Mouse (Mus musculus): ENCODE data around the gene Zc3h4.
"Not testable (repeated sequence)": the region's sequence is repeated elsewhere in the genome, so short reads cannot be mapped to it uniquely, and the experiment has no call there.

The Zc3h4 gene

DNA sequence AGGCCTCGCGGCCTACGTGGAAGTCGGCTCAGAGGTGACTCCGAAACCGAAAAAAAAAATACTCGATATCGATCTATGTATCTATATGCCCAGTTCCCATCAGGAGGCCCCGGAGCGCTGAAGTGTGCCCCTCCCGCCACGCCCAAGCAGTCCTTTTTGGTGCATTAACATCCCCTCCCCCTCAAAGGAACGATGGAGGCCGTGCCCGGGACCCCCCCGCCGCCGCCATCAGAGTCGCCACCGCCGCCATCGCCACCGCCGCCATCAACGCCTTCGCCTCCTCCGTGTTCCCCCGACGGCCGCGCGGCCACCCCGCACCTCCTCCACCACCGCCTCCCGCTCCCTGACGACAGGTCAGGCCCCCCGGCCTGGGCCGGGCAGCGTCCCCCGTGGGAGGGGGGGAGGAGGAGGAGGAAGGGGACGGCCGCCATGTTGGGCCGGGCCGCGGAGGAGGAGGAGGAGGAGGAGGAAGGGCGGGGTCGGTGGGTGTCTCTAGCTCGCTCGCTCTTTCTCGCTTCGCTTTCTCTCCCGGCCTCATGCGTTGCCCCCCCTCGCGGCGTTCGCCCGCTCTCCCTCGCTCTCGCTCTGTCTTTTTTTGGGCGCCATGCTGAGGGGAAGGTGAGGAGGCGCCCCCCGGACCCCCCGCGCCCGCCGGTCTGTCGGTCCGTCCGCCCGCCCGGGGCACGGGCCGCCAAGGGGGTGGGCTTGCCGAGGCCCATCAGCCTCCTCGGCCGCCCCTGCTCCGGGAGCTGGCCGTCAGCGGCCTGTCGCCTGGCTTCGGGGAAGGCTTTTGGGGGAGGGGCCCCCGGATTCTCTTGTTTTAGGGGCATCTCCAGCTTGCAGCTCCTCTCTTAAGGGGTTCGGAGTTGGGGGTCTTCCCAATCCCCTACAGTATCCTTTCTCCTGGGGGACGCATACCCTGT lies at the start of gene Zc3h4:
Gene Zc3h4 (plus strand): TSS at position 222 of the 923 bp plus-strand sequence.
- DNase-seq (ENCODE audit: low read depth, low spot score), result peak; percentile 81

DNA sequence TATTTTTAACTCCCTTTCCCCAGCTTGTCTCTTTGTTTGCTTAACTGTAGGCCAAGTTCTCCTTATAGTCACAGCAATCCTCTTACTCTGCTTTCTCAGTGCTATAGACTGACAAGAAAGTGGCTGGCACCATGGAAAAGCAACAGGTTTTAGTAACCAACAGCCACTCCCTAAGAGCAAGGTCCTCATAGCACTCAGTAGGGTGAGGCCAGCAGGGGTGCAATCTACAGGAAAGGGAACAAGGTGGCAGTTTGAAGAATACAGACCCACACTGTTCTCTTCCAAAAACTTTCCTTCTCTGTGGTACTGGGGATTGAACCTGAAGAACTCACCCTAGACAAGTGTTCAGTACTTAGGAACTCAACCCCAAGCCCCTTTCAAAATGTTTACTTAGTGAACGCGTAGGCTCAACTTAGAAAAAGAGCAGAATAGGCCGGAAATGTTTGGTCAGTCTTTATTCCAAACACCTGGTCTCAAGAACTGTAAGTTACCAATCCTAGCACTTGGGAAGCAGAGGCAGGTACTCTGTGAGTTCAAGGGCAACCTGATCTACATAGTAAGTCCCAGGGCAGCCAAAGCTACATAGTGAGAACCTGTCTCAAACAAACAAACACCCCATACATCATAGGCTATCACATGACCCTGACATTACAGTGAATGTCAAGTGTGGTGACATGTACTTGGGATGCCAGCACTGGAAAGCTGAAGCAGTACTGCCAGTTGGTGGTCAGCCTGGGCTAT lies 44.7 kb upstream of the Zc3h4 start:
- no peak for DNase-seq (ENCODE audit: low read depth, low spot score)

DNA sequence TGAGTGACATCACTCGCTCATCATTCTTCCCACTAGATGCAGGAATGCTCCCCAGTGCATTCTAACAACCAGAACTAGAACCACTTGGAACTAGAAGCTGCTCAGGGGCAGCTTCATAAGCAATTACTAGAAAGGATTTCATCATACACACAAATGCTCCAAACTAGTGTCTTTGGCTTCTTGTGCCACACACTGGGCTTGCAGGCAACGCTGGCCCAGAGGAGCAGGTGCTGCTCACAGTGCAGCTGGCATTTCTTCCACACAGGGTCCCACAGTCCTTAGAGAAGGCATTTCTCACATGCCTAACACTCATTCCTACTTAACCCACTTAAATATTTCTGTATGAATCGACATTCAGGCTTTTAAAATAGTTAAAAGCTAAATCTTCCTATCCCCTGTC lies 43.1 kb upstream of the Zc3h4 start:
- DNase-seq (ENCODE audit: low read depth, low spot score), result no peak

DNA sequence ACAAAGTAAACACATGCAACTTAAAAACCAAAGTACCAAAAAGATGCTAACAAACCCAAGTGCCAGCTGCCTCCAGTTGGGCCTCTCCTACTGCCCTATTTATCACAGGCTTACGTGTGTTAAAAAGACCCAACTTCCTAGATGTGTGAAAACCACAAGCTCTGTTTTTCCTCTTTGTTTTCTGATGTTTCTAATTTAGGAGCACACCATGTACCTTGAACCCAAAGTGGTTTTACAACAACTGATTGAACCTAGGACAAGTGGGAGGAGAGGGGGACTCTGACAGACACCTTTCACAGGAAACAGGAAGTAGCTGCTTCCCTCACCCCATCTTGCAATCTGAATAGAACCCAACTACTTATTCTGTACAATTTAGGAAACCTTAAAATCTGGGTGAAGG lies 36.4 kb upstream of the Zc3h4 start:
- no peak for DNase-seq (ENCODE audit: low read depth, low spot score)

DNA sequence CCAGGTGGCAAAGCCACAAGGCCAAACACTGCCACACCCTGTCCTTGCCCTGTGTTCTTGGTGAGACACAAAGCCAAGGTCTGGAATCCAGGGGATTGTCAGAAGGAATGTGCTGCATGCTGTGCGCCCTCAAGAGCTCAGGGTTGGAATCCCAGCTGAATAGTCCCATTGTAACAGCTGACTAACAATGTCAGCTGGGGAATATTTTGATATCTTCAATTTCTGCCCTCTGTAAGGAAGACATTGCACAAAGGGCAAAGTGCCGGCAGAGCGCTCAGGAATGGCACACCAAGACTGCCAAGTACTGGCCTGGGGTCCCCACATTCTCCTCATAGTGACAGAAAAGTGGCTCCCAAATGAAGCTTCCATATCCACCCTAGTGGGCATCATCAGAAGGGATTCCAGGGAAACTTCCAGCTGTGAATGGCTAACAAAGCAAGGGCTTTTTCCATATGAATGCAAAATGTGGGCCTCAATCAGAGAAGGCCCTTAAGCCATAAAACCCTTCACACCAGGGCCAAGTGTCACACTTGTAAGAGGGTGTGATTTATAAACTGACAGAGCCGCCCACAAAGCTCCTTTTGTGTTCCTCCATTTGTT lies 35.7 kb upstream of the Zc3h4 start:
- peak; percentile 52 for DNase-seq (ENCODE audit: low read depth, low spot score)

DNA sequence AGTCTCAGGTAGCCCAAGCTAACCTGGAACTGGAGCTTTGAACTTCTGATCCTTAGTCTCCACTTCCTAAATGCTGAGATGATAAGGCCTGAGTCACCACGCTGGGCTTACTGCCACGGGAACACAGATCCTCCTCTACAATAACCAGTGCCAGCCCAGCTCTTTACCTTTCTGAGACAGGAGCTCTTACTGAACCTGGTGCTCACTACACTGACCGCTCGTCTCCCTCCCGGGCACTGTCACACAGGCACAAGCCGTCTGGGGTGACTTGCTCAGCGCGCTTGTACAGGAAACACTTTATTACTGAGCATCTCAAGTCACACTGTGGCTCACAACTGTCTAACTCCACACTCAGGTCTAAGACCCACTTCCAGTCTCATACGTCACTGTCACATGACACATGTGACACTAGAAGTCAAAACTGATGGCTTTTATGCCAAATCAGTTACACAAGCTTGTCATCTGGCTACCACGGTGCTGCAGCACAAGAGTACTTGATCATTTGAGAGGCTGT lies 34.5 kb upstream of the Zc3h4 start:
- DNase-seq (ENCODE audit: low read depth, low spot score), result no peak

DNA sequence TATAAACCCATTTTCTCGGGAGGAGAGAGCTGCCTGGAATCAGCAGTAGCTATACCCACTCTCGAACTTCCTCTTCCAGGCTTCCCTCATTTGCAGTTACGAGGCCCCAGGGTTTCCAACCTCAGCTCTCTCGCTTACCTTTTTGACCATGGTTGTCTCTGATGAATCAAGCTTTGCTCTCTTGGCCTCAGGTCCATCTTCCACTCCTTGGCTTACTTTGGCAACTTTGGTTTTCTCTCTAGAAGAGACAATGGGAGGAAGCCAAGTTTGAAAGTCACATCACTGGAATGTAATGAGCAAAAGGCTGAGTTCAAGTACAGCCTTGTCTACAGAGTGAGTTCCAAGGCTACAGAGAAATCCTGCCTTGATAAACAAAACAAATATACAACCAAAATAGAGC lies 34.0 kb upstream of the Zc3h4 start:
- DNase-seq (ENCODE audit: low read depth, low spot score), result no peak

DNA sequence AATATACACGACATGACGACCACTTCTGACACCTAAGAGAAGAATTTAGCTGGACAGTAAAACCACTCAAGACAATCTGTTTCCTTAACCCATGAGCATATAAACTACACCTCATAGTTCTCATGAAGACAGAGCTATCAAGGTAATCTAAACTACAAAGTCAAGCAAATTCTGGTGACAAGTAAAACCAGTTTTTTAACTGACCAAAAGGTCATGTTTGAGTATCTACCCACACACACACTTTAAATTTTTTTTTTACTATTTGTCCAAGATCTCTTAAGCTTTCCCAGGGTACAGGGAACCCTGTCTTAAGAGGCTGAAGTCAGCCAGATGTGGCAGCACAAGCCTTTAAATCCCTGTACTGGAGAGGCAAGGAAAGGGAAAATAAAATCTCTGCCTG lies 31.9 kb upstream of the Zc3h4 start:
- DNase-seq (ENCODE audit: low read depth, low spot score), result no peak

DNA sequence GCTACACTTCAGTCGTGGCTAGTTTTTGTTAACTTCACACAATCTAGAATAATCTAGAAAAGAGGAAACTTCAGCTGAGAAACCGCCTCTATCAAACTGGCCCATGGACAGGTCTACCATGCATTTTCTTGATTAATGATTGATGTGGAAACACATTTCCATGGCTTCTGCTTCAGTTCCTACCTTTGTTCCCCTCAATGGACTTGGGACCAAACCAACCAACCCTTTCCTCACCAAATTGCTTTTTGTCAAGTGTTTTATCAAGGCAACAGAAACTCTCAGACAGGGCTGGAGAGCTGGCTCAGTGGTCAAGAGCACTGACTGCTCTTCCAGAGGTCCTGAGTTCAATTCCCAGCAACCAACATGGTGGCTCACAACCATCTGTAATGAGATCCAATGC lies 30.1 kb upstream of the Zc3h4 start:
- DNase-seq (ENCODE audit: low read depth, low spot score), result no peak

DNA sequence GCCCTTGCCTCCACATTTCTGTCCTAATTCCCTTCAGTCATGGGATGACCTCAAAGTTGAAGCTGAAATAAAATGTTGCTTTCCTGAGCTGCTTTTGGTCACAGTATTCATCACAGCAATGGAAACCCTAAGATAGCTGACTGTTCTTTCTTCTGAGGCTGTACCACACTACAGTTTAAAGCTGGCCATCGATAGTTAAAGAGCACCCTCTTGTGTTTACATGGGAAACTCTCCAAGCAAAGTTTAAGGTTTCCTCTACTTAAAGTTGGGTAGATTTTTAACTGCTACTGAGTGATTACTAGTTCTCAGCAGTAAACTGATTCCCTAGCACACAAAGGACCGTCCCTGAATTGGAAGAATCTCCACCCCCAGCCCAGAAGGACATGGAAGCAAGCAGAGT lies 27.0 kb upstream of the Zc3h4 start:
- DNase-seq (ENCODE audit: low read depth, low spot score), result no peak

DNA sequence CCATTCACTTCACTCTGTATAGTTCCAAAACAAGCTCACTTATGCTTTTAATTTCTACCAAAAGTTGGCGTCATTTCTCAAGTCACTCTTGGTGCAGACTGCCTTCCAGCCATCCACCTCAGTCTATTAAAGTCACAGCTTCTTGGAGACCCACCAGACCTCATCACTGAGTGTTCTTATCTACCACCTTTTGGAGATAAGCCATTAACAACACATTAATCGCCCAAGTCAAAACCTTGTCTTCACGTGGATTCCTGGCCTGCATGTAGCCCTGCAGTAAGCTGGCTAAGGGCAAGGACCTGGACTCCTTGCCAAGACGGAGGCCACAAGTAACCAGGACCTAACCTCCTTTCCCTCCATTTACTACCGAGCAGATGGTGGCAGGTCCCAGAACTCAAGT lies 25.7 kb upstream of the Zc3h4 start:
- DNase-seq (ENCODE audit: low read depth, low spot score), result no peak

DNA sequence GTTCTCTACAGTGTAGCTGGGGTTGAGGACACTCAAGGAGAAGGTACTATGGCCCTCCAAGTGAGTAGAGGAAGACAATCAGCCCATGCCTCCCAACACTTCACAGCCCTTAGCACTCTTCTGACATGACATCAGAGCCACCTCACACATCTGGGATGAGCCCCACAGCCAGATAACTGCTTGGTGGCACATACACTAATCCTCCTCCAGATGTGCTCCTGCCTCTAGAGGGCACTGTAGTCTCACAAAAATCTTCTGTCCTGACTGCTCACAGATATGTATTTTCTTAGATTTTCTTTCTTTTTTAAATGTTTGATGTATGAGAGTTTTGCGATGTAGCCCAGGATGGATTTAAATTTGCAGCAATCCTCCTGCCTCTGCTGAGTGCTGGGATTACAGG lies 24.2 kb upstream of the Zc3h4 start:
- no peak for DNase-seq (ENCODE audit: low read depth, low spot score)

DNA sequence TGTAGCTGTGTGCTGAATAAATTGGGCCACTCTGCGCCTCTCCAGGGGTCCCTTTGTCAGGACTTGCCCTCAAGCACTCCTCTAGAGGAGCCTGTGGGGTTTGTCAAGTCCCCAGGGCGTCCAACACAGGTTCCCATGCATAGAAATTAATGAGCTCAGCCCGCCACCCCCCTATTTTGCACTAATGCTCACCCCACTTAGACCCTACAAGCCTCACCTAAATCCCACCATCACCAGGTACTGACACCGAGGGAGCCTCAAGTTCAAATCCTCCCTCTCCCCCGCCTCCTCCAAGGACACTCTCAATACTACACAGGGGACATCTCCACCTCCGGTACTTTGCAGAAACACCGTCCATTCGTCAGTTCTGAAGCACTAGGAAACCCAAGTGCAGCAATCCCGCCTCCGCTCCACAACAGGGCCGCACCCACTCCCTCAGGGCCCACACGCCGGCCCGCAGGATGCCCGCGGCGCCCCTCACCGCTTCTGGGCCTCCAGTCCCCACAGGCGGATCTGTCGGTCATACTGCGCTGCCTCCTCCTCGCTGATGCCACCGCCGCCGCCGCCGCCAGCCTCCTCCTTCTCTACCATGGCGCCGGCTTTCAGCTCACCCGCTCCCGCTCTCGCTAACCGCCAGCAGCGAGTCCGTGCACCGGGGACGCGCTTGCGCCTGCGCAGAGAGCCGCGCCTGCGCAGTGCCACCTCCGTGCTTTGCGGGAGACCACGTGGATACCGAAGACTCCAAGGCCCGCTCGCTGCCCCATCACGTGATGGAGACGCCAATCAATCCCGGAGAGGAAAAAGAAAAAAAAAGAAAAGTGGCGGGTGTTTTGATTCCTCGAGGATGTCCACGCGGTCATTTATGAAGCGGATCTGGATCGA lies 13.3 kb upstream of the Zc3h4 start, which contains the start of gene Sae1:
Gene Sae1 (minus strand): TSS at position 647 of the 882 bp plus-strand sequence.
- peak; percentile 98 for DNase-seq (ENCODE audit: low read depth, low spot score)

DNA sequence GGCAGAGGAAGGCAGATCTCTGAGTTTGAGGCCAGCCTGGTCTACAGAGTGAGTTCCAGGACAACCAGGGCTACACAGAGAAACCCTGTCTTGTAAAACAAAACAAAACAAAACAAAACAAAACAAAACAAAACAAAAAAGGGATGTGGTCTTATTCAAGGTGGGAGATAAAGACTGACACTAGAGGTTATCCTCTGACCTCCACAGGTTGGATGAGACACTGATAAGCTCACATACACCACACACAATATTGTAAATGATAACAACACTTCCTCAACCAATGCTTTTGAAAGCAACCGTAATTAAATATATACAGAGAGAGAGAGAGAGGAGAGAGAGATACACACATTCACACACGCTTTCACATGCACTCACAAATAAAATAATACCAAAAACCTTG lies 10.8 kb upstream of the Zc3h4 start:
- not testable (repeated sequence) for DNase-seq (ENCODE audit: low read depth, low spot score)

DNA sequence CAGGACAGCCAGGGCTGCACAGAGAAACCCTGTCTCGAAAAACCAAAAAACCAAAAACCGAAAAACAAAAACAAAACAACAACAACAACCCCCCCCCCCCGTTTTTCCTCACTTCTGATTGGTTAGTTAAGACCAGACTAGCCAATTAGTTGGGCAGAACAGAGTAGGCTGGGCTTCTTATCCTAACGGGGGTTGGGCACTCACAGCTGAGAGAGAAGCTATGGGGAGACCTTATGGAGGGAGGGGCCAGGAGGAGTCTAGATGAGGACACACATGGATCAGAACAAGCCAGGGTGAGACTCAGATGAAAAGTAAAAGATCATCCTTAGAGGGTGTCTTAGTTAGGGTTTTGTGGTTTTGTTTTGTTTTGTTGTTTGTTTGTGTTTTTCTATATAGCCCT lies 7.8 kb upstream of the Zc3h4 start:
- no peak for DNase-seq (ENCODE audit: low read depth, low spot score)

DNA sequence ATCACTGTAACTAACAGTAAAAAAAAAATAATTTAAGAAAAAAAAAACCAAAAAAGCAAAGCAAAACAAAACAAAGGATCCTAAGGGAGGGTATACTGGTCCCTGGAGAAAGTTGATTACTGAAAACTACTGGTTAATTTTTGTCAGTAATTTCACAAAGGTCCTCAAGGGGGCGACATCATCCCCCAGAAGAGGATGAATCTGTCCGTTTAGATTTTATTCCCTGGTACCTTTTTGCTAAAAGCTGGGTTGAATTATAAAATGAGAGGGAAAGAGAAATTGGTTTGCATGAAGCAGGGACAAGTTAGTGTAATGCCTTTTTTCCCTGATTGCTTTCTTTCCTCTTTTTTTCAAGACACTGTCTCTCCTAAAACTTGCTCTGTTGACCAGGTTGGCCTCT lies 4.8 kb upstream of the Zc3h4 start:
- DNase-seq (ENCODE audit: low read depth, low spot score), result peak; percentile 63

DNA sequence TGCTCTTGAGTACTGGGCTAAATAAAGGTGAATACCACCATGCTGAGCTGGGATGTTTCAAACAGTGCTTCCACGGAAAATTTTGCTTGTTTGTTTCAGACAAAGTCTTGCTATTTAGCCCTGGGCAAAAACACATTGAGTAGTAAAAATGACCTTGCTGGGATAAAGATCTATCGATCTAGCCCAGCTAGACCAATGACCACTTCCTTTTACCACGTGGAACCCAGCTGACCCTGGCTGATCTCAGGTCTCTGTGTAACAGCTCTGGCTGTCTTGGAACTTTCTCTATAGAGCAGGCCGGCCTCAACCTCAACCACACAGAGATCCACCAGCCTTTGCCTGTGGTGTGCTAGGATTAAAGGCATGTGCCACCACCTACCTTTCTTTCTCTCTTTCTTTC lies 3.2 kb upstream of the Zc3h4 start:
- no peak for DNase-seq (ENCODE audit: low read depth, low spot score)

DNA sequence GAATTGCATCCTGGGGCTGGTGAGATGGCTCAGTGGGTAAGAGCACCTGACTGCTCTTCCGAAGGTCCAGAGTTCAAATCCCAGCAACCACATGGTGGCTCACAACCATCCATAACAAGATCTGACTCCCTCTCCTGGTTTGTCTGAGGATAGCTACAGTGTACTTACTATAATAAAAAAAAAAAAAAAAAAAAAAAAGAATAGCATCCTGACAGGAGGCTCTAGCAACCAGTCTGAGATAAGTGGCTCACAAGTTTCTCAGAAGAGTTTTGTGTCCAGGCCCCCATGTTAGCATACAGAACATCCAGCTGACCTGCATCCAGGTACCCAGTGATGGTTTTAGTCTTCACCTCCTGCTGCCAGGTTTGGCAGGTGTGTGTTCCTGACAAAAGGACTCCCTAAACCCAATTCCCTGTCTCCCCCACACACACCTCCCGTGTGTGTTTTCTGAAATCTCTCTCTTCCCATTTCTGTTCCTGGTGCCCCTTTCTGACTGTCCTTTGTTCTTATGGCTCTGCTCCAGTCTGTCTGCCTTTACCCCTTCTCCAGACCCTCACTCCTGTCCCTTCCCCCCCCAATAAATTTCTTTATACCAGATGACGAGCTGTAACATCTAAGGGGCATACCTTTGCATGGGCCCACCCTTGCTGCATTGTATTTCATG lies 2.2 kb upstream of the Zc3h4 start:
- DNase-seq (ENCODE audit: low read depth, low spot score), result no peak

DNA sequence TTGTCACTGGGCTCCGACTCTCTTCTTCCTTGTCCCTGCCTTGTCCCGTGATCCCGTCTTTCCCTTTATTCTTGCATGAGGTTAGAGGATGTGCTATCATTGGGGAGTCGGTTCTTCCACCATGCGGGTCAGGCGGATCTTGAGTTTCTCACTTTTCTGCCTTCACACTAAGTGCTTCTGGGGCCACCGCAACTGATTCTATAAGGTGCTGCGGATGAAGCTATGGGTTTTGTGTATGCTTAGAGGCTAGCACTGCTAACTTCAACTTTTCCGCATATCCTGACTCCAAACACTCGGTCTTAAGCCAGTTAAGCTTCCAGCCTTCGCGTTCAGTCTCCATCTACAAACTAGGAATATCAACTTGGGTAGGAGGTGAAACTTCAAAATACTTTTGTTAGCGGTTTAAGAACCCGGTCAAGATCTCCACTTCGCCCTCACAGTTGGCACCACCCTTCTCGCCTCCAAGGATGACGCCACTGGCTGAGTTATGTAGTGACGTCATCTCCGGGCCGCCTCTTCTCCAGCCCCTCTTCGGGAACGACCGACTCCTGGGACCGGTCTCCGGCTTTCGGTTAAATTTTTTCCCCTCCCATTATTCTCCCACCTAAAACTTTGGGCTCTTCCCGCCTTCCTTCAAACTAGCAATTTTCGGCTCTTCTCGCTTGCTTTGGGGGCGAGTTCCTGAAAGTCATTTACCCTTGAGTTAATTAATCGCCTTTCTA lies 1.5 kb upstream of the Zc3h4 start:
- peak; percentile 94 for DNase-seq (ENCODE audit: low read depth, low spot score)
